Mouse (Mus musculus) mesoderm, embryonic 11.5 days (tissue): Measurements from ENCODE around the gene Fbxo30.
"Not testable (repeated sequence)": the region's sequence is repeated elsewhere in the genome, so short reads cannot be mapped to it uniquely, and the experiment has no call there.

Experiments used
- DNase-seq: peaks from one replicate; pipeline ENCODE4 v3.0.0-alpha.2; 2012; ENCODE audit warnings: low read depth, low spot score

Gene Fbxo30

GRCm38 (mm10) chr10:11280578-11281463 is at the start of gene Fbxo30:
Fbxo30 (plus strand) TSS chr10:11281330.
- peak; percentile 88 for DNase-seq

GRCm38 (mm10) chr10:11233208-11233607 is 47.9 kb upstream of the Fbxo30 start:
- DNase-seq, result no peak

- not testable (repeated sequence) for DNase-seq
These were observed 38.1 kb upstream of the Fbxo30 start for GRCm38 (mm10) chr10:11242988-11243387.

- no peak for DNase-seq
These were observed 32.9 kb upstream of the Fbxo30 start for GRCm38 (mm10) chr10:11248210-11248609.

GRCm38 (mm10) chr10:11250247-11250997 is 30.7 kb upstream of the Fbxo30 start:
- DNase-seq, result no peak

GRCm38 (mm10) chr10:11253581-11253980 is 27.5 kb upstream of the Fbxo30 start:
- not testable (repeated sequence) for DNase-seq

- no peak for DNase-seq
These were observed 21.0 kb upstream of the Fbxo30 start for GRCm38 (mm10) chr10:11260119-11260518.

- DNase-seq, result not testable (repeated sequence)
These were observed 18.8 kb upstream of the Fbxo30 start for GRCm38 (mm10) chr10:11262292-11262691.

- DNase-seq, result not testable (repeated sequence)
These were observed 17.3 kb upstream of the Fbxo30 start for GRCm38 (mm10) chr10:11263795-11264194.

GRCm38 (mm10) chr10:11269165-11269564 is 12.0 kb upstream of the Fbxo30 start:
- no peak for DNase-seq

GRCm38 (mm10) chr10:11274431-11274830 is 6.7 kb upstream of the Fbxo30 start:
- DNase-seq, result no peak

- DNase-seq, result no peak
These were observed 924 bp upstream of the Fbxo30 start for GRCm38 (mm10) chr10:11280235-11280577.

GRCm38 (mm10) chr10:11281498-11282305 is 572 bp downstream of the Fbxo30 start:
- DNase-seq, result peak; percentile 68

- peak; percentile 23 for DNase-seq
These were observed 1.1 kb downstream of the Fbxo30 start for GRCm38 (mm10) chr10:11282306-11282631.

- no peak for DNase-seq
These were observed 17.3 kb downstream of the Fbxo30 start for GRCm38 (mm10) chr10:11298418-11298817.

GRCm38 (mm10) chr10:11305365-11306053 is 24.4 kb downstream of the Fbxo30 start:
- no peak for DNase-seq

GRCm38 (mm10) chr10:11306054-11306367 is 24.9 kb downstream of the Fbxo30 start:
- peak; percentile 42 for DNase-seq

GRCm38 (mm10) chr10:11309866-11310265 is 28.7 kb downstream of the Fbxo30 start:
- no peak for DNase-seq

GRCm38 (mm10) chr10:11310481-11310880 is 29.4 kb downstream of the Fbxo30 start:
- DNase-seq, result no peak

- peak; percentile 10 for DNase-seq
These were observed 36.8 kb downstream of the Fbxo30 start for GRCm38 (mm10) chr10:11317856-11318454.

GRCm38 (mm10) chr10:11319446-11319970 is 38.4 kb downstream of the Fbxo30 start:
- no peak for DNase-seq
